Mouse (Mus musculus): ENCODE data around the gene N4bp1. TPM values are rescaled to one million over a fixed set of nuclear protein-coding genes. Genes with fewer than 3 reads are reported as not detected.

N4bp1 gene
- polyA plus RNA-seq, 1 experiment from 2014 or later = 10.8 TPM

DNA sequence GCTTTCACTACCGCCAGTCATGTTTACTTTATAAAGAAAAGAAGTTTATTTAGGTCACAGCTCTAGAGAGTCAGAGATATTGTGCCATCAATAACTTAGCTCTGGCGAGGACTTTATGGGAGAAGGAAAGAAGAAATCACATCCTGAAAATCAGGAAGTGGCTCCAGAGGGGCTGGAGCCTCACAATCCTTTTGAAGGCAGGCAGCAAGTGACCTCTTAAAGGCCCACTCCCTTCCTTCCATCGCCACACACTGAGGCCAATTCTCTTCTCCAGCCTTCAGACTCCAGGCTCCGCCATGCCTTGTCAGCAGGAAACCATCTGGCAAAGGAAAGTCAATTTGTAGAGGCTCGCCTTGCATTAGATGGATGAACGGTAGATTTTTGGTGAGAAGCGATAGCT lies 35.4 kb upstream of the N4bp1 start:
- H3K9me3 ChIP-seq (ENCODE audit: control insufficient read depth, low read length) = no peaks in the 10 kb centered on the region
- ATAC-seq (ENCODE audit: low FRiP score) (no peak), DNase-seq (ENCODE audit: low spot score, missing footprints) (no peak)
- no peak overlapping the region for H3K4me2 ChIP-seq
- no peaks in the 10 kb centered on the region for H3K27me3 ChIP-seq (ENCODE audit: control insufficient read depth, insufficient read depth, low read length)
- no peaks in the 10 kb centered on the region for H3K36me3 ChIP-seq (ENCODE audit: control insufficient read depth, insufficient read depth, low read length)
- H3K9ac ChIP-seq (ENCODE audit: low read length) = no peak overlapping the region
- H3K27ac ChIP-seq (ENCODE audit: low read depth, low read length) = no peak overlapping the region
- H3K4me1 ChIP-seq (ENCODE audit: control insufficient read depth, insufficient read depth, low read length) = no peaks in the 10 kb centered on the region
- 58% methylated on average over 7 of the region's 7 CpGs for WGBS
- H3K4me3 ChIP-seq (ENCODE audit: low read depth, low read length) = no peak overlapping the region

DNA sequence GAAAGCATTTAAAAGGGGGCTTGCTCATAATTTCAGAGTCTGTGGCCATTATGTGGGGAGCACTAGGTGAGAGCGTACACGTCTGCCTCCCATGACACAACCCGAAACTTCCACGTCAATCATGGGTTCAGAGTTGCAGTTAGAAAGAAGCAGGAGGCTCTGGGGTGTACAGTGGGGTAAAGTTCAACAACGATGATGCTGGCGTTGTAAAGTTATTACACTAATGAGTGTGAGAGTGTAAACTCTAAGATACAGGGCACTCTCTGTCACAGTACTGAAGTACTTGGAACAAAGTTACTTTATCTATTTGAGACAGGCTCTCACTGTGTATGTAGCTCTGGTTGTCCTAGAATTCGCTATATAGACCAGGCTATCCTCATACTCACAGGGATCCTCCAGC lies 35.0 kb upstream of the N4bp1 start:
- Histone ChIP-seq H3K27ac (ENCODE audit: low read depth, low read length) (no peak overlapping the region), H3K27me3 (ENCODE audit: control insufficient read depth, insufficient read depth, low read length) (no peaks in the 10 kb centered on the region), H3K4me2 (no peak overlapping the region), H3K4me1 (ENCODE audit: control insufficient read depth, insufficient read depth, low read length) (no peaks in the 10 kb centered on the region), H3K9me3 (ENCODE audit: control insufficient read depth, low read length) (no peaks in the 10 kb centered on the region), H3K9ac (ENCODE audit: low read length) (no peak overlapping the region), H3K36me3 (ENCODE audit: control insufficient read depth, insufficient read depth, low read length) (no peaks in the 10 kb centered on the region), H3K4me3 (ENCODE audit: low read depth, low read length) (no peak overlapping the region)
- ATAC-seq (ENCODE audit: low FRiP score) = no peak
- 85% methylated on average over 7 of the region's 7 CpGs for WGBS
- peak; percentile 73 for DNase-seq (ENCODE audit: low spot score, missing footprints)

DNA sequence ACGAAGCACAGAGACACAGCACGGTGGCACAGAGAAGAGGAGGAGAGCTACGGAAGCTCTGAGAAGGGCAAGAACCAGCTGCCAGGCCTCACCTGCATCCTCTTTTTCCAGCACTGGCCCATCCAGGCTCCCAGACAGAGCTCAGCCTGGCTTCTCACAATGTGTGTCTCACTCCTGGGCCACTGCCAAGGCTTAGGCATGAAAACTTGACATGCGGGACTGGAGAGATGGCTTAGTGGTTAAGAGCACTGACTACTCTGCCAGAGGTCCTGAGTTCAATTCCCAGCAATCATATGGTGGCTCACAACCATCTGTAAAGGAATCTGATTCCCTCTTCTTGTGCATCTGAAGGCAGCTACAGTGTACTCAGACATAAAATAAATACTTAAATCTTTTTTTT lies 34.2 kb upstream of the N4bp1 start:
- Histone ChIP-seq H3K36me3 (ENCODE audit: control insufficient read depth, insufficient read depth, low read length) (no peaks in the 10 kb centered on the region), H3K27me3 (ENCODE audit: control insufficient read depth, insufficient read depth, low read length) (no peaks in the 10 kb centered on the region), H3K9ac (ENCODE audit: low read length) (no peak overlapping the region), H3K27ac (ENCODE audit: low read depth, low read length) (no peak overlapping the region), H3K9me3 (ENCODE audit: control insufficient read depth, low read length) (no peaks in the 10 kb centered on the region), H3K4me2 (no peak overlapping the region), H3K4me3 (ENCODE audit: low read depth, low read length) (no peak overlapping the region), H3K4me1 (ENCODE audit: control insufficient read depth, insufficient read depth, low read length) (no peaks in the 10 kb centered on the region)
- ATAC-seq (ENCODE audit: low FRiP score) (no peak), DNase-seq (ENCODE audit: low spot score, missing footprints) (peak; percentile 31)
- WGBS = 93% methylated on average over 4 of the region's 4 CpGs

DNA sequence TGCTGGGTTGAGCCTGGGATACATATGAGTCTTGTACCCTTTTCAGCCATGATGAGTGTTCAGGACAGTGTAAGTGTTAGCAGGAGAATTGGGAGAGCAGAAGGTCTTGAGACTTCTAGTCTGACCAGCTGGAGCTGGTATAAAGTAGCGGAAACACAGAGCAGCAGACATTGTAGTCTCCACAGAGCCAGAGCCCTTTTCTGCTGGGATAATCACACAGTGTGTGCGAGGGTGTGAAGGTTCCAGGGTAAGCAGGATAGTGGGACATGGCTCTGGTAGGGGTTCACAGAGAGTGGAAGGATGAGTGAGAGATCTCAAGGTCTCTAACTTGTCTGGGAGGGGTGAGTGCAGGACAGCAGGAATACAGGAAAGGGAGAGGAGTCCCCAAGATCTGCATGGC lies 33.0 kb upstream of the N4bp1 start:
- no peaks in the 10 kb centered on the region for H3K27me3 ChIP-seq (ENCODE audit: control insufficient read depth, insufficient read depth, low read length)
- H3K4me1 ChIP-seq (ENCODE audit: control insufficient read depth, insufficient read depth, low read length) = no peaks in the 10 kb centered on the region
- no peak overlapping the region for H3K4me3 ChIP-seq (ENCODE audit: low read depth, low read length)
- WGBS = 86% methylated on average over 2 of the region's 2 CpGs
- no peak overlapping the region for H3K27ac ChIP-seq (ENCODE audit: low read depth, low read length)
- no peak overlapping the region for H3K4me2 ChIP-seq
- H3K36me3 ChIP-seq (ENCODE audit: control insufficient read depth, insufficient read depth, low read length) = no peaks in the 10 kb centered on the region
- DNase-seq (ENCODE audit: low spot score, missing footprints) = peak; percentile 57
- H3K9ac ChIP-seq (ENCODE audit: low read length) = no peak overlapping the region
- no peak for ATAC-seq (ENCODE audit: low FRiP score)
- H3K9me3 ChIP-seq (ENCODE audit: control insufficient read depth, low read length) = no peaks in the 10 kb centered on the region

DNA sequence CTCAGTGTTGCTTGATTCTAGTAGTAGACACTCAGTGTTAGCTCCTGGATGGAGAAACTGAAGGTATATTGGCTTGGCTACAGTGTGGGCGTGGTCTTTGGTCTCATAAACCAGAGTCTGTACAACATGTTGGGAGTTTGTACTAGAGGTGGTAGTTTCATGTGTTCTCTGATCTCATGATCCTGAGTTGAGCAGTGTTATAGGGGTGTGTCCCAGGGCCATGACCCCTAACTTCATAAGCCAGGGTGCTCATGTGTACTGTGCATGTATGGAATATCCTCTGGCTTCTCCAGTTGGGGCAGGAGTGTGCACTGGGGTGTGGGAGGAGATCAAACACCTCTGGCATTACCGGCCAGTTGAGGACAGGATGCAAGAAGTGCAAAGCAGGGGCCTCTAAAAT lies 32.6 kb upstream of the N4bp1 start:
- H3K27me3 ChIP-seq (ENCODE audit: control insufficient read depth, insufficient read depth, low read length) = no peaks in the 10 kb centered on the region
- H3K27ac ChIP-seq (ENCODE audit: low read depth, low read length) = no peak overlapping the region
- ATAC-seq (ENCODE audit: low FRiP score) (no peak), DNase-seq (ENCODE audit: low spot score, missing footprints) (no peak)
- H3K4me3 ChIP-seq (ENCODE audit: low read depth, low read length) = no peak overlapping the region
- H3K36me3 ChIP-seq (ENCODE audit: control insufficient read depth, insufficient read depth, low read length) = no peaks in the 10 kb centered on the region
- no peaks in the 10 kb centered on the region for H3K4me1 ChIP-seq (ENCODE audit: control insufficient read depth, insufficient read depth, low read length)
- H3K4me2 ChIP-seq = no peak overlapping the region
- no peak overlapping the region for H3K9ac ChIP-seq (ENCODE audit: low read length)
- H3K9me3 ChIP-seq (ENCODE audit: control insufficient read depth, low read length) = no peaks in the 10 kb centered on the region
- WGBS = 84% methylated on average over 2 of the region's 2 CpGs

DNA sequence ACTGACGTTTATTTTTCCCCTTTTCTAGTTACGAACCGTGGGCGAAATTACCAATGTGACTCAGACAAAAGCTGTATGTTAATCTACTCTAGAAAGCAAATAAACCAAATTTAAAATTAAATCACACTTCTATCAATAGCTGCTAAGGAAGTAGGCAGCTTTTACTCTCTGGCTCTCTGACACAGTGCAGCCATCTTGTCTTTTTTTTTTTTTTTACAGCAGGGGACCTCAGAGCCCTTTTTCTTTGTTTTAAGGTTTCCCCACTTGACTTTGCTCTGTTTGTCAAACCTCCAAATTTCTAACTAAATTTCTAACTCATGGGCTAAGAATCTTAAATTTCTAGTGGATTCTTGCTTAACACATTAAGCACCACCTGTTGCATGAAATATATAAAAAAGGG lies 31.3 kb upstream of the N4bp1 start:
- Histone ChIP-seq H3K4me3 (ENCODE audit: low read depth, low read length) (no peak overlapping the region), H3K9me3 (ENCODE audit: control insufficient read depth, low read length) (no peaks in the 10 kb centered on the region), H3K36me3 (ENCODE audit: control insufficient read depth, insufficient read depth, low read length) (no peaks in the 10 kb centered on the region), H3K4me1 (ENCODE audit: control insufficient read depth, insufficient read depth, low read length) (no peaks in the 10 kb centered on the region), H3K27me3 (ENCODE audit: control insufficient read depth, insufficient read depth, low read length) (no peaks in the 10 kb centered on the region), H3K4me2 (no peak overlapping the region), H3K27ac (ENCODE audit: low read depth, low read length) (no peak overlapping the region), H3K9ac (ENCODE audit: low read length) (no peak overlapping the region)
- ATAC-seq (ENCODE audit: low FRiP score) (no peak), DNase-seq (ENCODE audit: low spot score, missing footprints) (no peak)
- 86% methylated on average over 4 of the region's 4 CpGs for WGBS

DNA sequence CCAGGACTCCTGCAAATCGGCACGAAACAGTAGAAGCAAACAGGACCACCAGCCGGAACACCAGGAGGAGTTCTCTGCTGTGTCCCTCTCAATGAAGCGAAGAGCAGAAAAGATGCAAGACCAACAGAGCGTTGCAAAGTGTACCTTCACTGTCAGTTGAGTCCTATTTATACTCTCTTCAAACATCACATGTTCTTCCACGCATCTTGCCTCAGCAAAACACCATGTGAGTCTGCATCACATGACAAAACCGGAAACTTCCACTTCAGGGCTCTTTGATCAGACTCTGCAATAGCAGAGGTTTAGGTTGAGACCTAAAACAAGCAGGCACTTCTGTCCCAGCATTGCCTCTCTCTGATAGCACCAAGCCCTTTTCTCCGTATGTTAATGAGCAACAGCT lies 26.1 kb upstream of the N4bp1 start:
- no peak for DNase-seq (ENCODE audit: low spot score, missing footprints)
- WGBS = 85% methylated on average over 8 of the region's 8 CpGs
- Histone ChIP-seq H3K4me3 (ENCODE audit: low read depth, low read length) (no peak overlapping the region), H3K4me2 (no peak overlapping the region), H3K27me3 (ENCODE audit: control insufficient read depth, insufficient read depth, low read length) (no peaks in the 10 kb centered on the region), H3K27ac (ENCODE audit: low read depth, low read length) (no peak overlapping the region), H3K9ac (ENCODE audit: low read length) (no peak overlapping the region), H3K9me3 (ENCODE audit: control insufficient read depth, low read length) (no peaks in the 10 kb centered on the region), H3K36me3 (ENCODE audit: control insufficient read depth, insufficient read depth, low read length) (no peaks in the 10 kb centered on the region), H3K4me1 (ENCODE audit: control insufficient read depth, insufficient read depth, low read length) (no peaks in the 10 kb centered on the region)
- ATAC-seq (ENCODE audit: low FRiP score) = no peak

DNA sequence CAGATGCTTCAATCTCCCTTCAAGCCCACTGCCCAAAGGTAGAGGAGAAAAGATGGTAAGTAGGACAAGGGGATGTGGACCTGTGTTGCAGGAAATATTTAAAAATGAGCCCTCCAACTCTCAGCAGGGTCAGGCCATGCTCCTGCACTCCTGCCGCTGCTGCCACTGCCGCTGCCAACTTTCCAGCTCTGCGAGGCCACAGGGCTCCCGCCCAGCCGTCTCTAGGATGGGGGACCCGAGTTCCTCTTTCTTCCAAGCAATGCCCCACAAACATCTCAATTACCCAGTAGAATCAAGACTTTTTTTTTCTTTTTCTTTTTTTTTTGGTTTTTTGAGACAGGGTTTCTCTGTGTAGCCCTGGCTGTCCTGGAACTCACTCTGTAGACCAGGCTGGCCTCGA lies 25.2 kb upstream of the N4bp1 start:
- H3K4me2 ChIP-seq = no peak overlapping the region
- no peaks in the 10 kb centered on the region for H3K9me3 ChIP-seq (ENCODE audit: control insufficient read depth, low read length)
- no peaks in the 10 kb centered on the region for H3K36me3 ChIP-seq (ENCODE audit: control insufficient read depth, insufficient read depth, low read length)
- ATAC-seq (ENCODE audit: low FRiP score) (no peak), DNase-seq (ENCODE audit: low spot score, missing footprints) (no peak)
- H3K27ac ChIP-seq (ENCODE audit: low read depth, low read length) = no peak overlapping the region
- H3K4me1 ChIP-seq (ENCODE audit: control insufficient read depth, insufficient read depth, low read length) = no peaks in the 10 kb centered on the region
- 85% methylated on average over 7 of the region's 7 CpGs for WGBS
- H3K9ac ChIP-seq (ENCODE audit: low read length) = no peak overlapping the region
- no peak overlapping the region for H3K4me3 ChIP-seq (ENCODE audit: low read depth, low read length)
- H3K27me3 ChIP-seq (ENCODE audit: control insufficient read depth, insufficient read depth, low read length) = no peaks in the 10 kb centered on the region

DNA sequence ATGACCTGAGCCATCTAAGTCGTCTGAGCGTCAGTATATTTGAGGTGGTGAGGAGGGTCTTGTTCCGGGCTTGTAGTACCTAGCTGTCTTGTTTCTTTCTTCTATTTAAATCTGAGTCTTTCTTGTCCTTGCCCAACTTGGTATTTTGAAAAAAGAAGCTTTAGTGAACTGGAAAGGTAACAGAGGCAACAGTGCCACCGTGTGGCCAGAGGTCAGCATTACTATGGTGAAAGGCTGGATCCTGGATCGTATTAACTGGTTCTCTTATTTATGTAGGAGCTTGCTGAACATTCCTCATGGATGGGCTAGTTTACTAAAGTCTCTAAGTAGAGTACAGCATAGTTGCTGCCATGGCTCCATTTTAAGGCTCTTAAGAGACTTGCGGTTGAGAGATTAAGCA lies 23.5 kb upstream of the N4bp1 start:
- WGBS = 18% methylated on average over 6 of the region's 6 CpGs
- H3K9me3 ChIP-seq (ENCODE audit: control insufficient read depth, low read length) = no peaks in the 10 kb centered on the region
- no peak overlapping the region for H3K27ac ChIP-seq (ENCODE audit: low read depth, low read length)
- no peak overlapping the region for H3K4me3 ChIP-seq (ENCODE audit: low read depth, low read length)
- H3K9ac ChIP-seq (ENCODE audit: low read length) = no peak overlapping the region
- no peak overlapping the region for H3K4me2 ChIP-seq
- no peaks in the 10 kb centered on the region for H3K4me1 ChIP-seq (ENCODE audit: control insufficient read depth, insufficient read depth, low read length)
- ATAC-seq (ENCODE audit: low FRiP score) = no peak
- no peaks in the 10 kb centered on the region for H3K36me3 ChIP-seq (ENCODE audit: control insufficient read depth, insufficient read depth, low read length)
- H3K27me3 ChIP-seq (ENCODE audit: control insufficient read depth, insufficient read depth, low read length) = no peaks in the 10 kb centered on the region
- peak; percentile 97 for DNase-seq (ENCODE audit: low spot score, missing footprints)

DNA sequence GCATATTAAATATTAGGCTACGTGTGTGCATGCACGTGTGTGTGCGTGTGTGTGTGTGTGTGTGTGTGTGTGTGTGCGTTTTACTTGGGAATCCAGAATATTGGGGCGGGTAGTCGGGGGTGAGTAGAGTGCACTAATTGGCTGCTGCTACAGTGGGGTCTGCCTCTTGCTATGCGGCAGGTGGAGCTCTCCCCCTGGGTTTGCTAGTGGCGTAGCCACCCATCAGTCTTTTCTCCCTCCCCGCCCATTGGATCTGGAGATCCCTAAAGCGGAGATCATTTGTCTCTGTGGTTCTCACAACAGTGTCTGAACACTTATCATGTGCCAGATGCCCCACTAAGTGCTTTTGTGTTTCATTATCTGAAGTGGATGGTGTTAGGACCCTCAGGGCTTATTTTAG lies 19.9 kb upstream of the N4bp1 start:
- 80% methylated on average over 10 of the region's 10 CpGs for WGBS

More for the DNA sequence above, 19.9 kb upstream of the N4bp1 start:
- Histone ChIP-seq H3K4me3 (ENCODE audit: low read depth, low read length) (no peak overlapping the region), H3K27me3 (ENCODE audit: control insufficient read depth, insufficient read depth, low read length) (no peaks in the 10 kb centered on the region), H3K9ac (ENCODE audit: low read length) (no peak overlapping the region), H3K27ac (ENCODE audit: low read depth, low read length) (no peak overlapping the region), H3K4me1 (ENCODE audit: control insufficient read depth, insufficient read depth, low read length) (no peaks in the 10 kb centered on the region), H3K4me2 (no peak overlapping the region), H3K36me3 (ENCODE audit: control insufficient read depth, insufficient read depth, low read length) (no peaks in the 10 kb centered on the region), H3K9me3 (ENCODE audit: control insufficient read depth, low read length) (no peaks in the 10 kb centered on the region)
- DNase-seq (ENCODE audit: low spot score, missing footprints) (peak; percentile 54), ATAC-seq (ENCODE audit: low FRiP score) (no peak)
